Mouse (Mus musculus) hindbrain, embryonic 11.5 days (tissue): ENCODE data around the gene Spaca7. TPM values are rescaled to one million over a fixed set of nuclear protein-coding genes. Genes with fewer than 3 reads are reported as not detected.
A peak's percentile ranks its signal among the peaks of the same experiment; 100 is the strongest.
"Not testable (repeated sequence)": the region's sequence is repeated elsewhere in the genome, so short reads cannot be mapped to it uniquely, and the experiment has no call there.

Source experiments
- ATAC-seq: fragments of 200-750 bp; cut with Nextera tagmentation; 2 replicates; pipeline ENCODE4 v1.8.0; 2017; ENCODE audit warnings: mild to moderate bottlenecking, moderate TSS enrichment, moderate library complexity; ENCODE audit not compliant: low FRiP score
- DNase-seq: peaks from one replicate; pipeline ENCODE4 v3.0.0-alpha.2; 2015; ENCODE audit warnings: low spot score
- H3K27ac ChIP-seq: fragments of 300-500 bp; sonication (generic); 2 replicates; pipeline ENCODE4 v1.5.1; 2014; ENCODE audit warnings: mild to moderate bottlenecking, low read depth, low read length
- H3K27me3 ChIP-seq: fragments of 300-500 bp; sonication (generic); 2 replicates; pipeline ENCODE4 v1.6.1; 2014; ENCODE audit warnings: mild to moderate bottlenecking, low read length, moderate library complexity, mixed read lengths; ENCODE audit not compliant: control insufficient read depth, insufficient read depth
- H3K36me3 ChIP-seq: fragments of 300-500 bp; sonication (generic); 2 replicates; pipeline ENCODE4 v1.6.1; 2014; ENCODE audit warnings: mild to moderate bottlenecking, low read length, moderate library complexity, mixed read lengths; ENCODE audit not compliant: control insufficient read depth, insufficient read depth
- H3K4me1 ChIP-seq: fragments of 300-500 bp; sonication (generic); replicated peaks from 2 replicates; pipeline ENCODE4 v1.6.1; 2014; ENCODE audit warnings: low read length, mixed read lengths; ENCODE audit not compliant: control insufficient read depth, insufficient read depth
- H3K4me2 ChIP-seq: fragments of 300-500 bp; sonication (generic); replicated peaks from 2 replicates; pipeline ENCODE4 v1.6.1; 2014; ENCODE audit warnings: mild to moderate bottlenecking, low read depth, low read length
- H3K4me3 ChIP-seq: fragments of 300-500 bp; sonication (generic); 2 replicates; pipeline ENCODE4 v1.5.1; 2014; ENCODE audit warnings: low read depth, low read length
- H3K9ac ChIP-seq: fragments of 300-500 bp; sonication (generic); 2 replicates; pipeline ENCODE4 v1.6.1; 2014; ENCODE audit warnings: low read depth, low read length
- H3K9me3 ChIP-seq: fragments of 300-500 bp; sonication (generic); 2 replicates; pipeline ENCODE4 v1.6.1; 2016; ENCODE audit warnings: low read length; ENCODE audit not compliant: control insufficient read depth
- WGBS: fragments of 180-500 bp; shearing (Covaris S2); extraction: QIAGEN DNeasy Blood & Tissue Kit; methylation state at CpG from one replicate; pipeline ENCODE4 v1.1.7; 2014; 5-methylcytosine and 5-hydroxymethylcytosine counted together
- polyA plus RNA-seq: library from polyadenylated mRNA; unstranded; fragments of >200 nt; fragmentation: Nextera tagmentation; extraction: Ambion mirVana; gene quantifications from 2 replicates; pipeline ENCODE4 v1.2.1, GENCODE M21; 2014

The Spaca7 gene
- polyA plus RNA-seq, 1 experiment from 2014 or later: not detected

DNA sequence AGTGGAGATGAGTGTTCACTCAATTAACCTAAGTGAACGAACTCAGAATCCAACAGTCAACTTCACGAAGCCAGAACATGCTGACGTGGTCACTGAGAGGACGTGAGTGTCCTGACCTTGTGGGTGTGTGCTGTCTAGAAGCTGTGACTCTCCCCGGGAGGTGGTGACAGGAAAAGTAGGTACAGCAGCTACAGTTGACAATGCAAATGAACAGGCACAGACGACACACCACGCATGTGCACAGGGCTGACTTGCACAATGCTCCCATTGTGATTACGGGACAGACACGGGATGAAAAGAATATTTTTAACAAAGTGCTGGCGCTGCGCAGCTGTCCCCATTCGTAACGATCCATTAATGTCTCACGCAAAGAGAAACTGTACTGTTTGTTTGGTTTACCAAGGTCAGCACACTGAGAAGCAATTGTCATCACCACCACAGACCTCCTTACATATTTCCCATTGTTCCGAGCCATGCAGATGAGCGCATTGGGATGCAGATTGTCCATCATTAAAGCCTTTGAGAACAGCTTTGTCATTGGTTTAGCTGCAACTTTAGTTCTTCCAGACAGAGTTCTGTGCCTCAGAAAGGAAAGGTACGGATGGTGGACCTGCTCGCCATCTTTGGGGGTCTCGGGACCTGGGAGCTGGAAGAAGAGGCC, 6.6 kb downstream of the Spaca7 start:
- H3K4me3 ChIP-seq, H3K9me3 ChIP-seq, ATAC-seq, H3K27ac ChIP-seq, H3K9ac ChIP-seq, H3K36me3 ChIP-seq, H3K4me1 ChIP-seq, H3K4me2 ChIP-seq, H3K27me3 ChIP-seq: not testable (repeated sequence)
- peak; percentile 28 for DNase-seq
- WGBS: 75% methylated on average over 19 of the region's 19 CpGs

GRCm38 (mm10) chr8:12583785-12584184, 11.0 kb downstream of the Spaca7 start:
- Histone ChIP-seq H3K4me2 (no peak overlapping the region), H3K4me1 (no peaks in the 10 kb centered on the region), H3K27ac (no peak overlapping the region), H3K36me3 (no peaks in the 10 kb centered on the region), H3K9ac (no peak overlapping the region), H3K27me3 (no peaks in the 10 kb centered on the region), H3K9me3 (no peaks in the 10 kb centered on the region), H3K4me3 (no peak overlapping the region)
- DNase-seq (no peak), ATAC-seq (no peak)
- WGBS: 96% methylated on average over 5 of the region's 5 CpGs

DNA sequence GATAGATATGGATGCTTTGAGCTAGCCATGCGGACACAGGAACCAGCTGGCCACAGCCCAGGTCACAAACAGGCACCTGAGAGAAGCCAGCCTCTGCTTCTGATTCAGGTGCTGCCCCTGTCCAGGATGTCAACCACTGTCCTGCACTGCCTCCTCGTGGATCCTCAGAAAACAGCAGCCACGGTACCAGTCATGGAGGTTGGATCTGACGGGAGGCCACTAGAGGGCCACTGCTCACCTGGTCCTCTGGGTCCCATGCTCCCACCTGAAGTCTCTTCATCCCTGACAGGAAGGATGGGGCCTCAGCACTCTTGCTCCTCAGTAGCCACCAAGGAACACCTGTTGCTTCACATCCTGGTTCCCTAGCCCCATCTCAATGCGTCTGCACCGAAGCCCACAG, 34.4 kb downstream of the Spaca7 start:
- H3K27ac ChIP-seq: no peak overlapping the region
- H3K9ac ChIP-seq: no peak overlapping the region
- H3K9me3 ChIP-seq: no peaks in the 10 kb centered on the region
- no peak overlapping the region for H3K4me2 ChIP-seq
- 27% methylated on average over 6 of the region's 6 CpGs for WGBS
- DNase-seq: peak; percentile 86
- no peak overlapping the region for H3K4me3 ChIP-seq
- H3K36me3 ChIP-seq: no peaks in the 10 kb centered on the region
- no peaks in the 10 kb centered on the region for H3K27me3 ChIP-seq
- H3K4me1 ChIP-seq: no peaks in the 10 kb centered on the region
- peak; percentile 43; the same call in 1 of the 2 replicates for ATAC-seq

DNA sequence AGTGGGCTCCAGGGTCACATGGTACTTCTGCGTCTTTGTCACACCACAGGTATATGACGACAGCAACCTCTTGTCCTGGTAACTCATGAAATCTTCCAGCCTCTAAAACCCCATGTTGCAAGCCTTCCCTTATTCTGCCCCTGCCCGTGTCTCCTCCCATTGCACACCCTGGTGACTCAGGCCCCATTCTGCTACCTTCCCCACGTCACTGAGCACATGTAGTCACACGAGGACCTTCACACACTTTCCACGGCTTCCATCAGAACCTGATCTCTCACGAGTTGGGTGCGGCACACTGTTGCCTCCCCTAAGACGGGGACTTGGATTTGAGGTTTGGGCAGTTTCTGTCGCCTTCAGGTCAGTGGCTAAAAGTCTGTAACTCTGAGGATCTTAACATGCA, 36.0 kb downstream of the Spaca7 start:
- 84% methylated on average over 10 of the region's 10 CpGs for WGBS
- H3K27ac ChIP-seq: no peak overlapping the region
- H3K4me2 ChIP-seq: no peak overlapping the region
- ATAC-seq (no peak), DNase-seq (no peak)
- no peaks in the 10 kb centered on the region for H3K4me1 ChIP-seq
- H3K27me3 ChIP-seq: no peaks in the 10 kb centered on the region
- H3K4me3 ChIP-seq: no peak overlapping the region
- no peak overlapping the region for H3K9ac ChIP-seq
- no peaks in the 10 kb centered on the region for H3K9me3 ChIP-seq
- no peaks in the 10 kb centered on the region for H3K36me3 ChIP-seq

DNA sequence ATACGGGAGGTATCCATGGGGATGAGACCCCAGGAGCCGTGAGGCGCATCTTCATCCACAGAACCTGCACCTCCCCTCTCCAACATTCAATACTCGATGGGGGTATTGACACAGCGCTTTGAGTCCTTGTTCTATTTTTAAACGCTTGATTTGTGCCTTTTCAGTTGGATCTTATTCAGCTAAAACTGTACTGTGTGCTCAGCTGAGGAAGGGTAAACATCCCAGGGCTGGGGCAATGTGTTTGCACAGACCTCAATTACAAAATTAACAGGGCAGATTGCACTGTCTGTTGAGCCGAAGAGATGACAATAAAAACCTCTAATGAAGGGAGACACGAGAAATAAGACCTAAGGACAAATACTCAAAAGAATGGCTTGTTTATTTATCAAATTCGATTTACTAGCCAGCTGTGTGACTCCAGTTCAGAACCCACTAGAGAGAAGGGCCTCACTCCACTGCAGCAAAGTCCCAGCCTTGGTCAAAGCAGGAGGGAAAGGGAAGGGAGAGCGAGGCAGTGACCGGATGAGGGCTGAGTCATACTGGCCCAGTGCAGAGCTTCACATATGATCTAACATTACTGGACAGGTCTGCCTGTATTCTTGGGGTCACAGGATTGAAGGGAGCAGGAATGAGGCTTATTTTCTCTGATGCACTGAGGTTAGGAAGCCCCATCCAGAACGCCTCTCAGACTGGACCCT, 37.1 kb downstream of the Spaca7 start:
- H3K27me3 ChIP-seq: no peaks in the 10 kb centered on the region
- no peak overlapping the region for H3K27ac ChIP-seq
- no peak overlapping the region for H3K4me3 ChIP-seq
- H3K9me3 ChIP-seq: no peaks in the 10 kb centered on the region
- no peak for ATAC-seq
- no peak overlapping the region for H3K9ac ChIP-seq
- no peaks in the 10 kb centered on the region for H3K4me1 ChIP-seq
- no peak overlapping the region for H3K4me2 ChIP-seq
- no peaks in the 10 kb centered on the region for H3K36me3 ChIP-seq
- 73% methylated on average over 12 of the region's 12 CpGs for WGBS
- DNase-seq: no peak

DNA sequence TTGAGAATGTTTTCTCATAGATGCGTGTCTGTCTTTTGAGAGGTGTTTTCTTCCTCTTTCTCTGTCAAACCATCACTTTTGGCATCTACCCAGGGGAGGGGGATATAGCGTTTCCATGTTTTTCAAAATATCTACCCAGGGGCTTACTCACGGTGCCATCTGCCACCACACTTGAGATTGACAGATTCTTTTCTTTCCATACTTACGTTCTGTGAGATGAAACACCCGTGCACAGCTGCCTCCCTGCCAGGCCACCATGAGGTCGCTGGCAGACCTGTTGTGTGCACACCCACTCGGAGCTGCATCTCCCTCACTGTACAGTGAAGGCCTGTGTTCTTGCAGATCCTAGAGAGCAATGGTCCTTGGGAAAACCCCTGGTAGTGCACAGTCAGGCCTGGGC, 40.4 kb downstream of the Spaca7 start:
- Histone ChIP-seq H3K36me3 (no peaks in the 10 kb centered on the region), H3K27ac (no peak overlapping the region), H3K4me3 (no peak overlapping the region), H3K27me3 (no peaks in the 10 kb centered on the region), H3K4me1 (no peaks in the 10 kb centered on the region), H3K9me3 (no peaks in the 10 kb centered on the region), H3K9ac (no peak overlapping the region), H3K4me2 (no peak overlapping the region)
- WGBS: 72% methylated on average over 7 of the region's 7 CpGs
- DNase-seq (no peak), ATAC-seq (no peak)

GRCm38 (mm10) chr8:12617369-12617768, 44.5 kb downstream of the Spaca7 start:
- WGBS: 90% methylated on average over 3 of the region's 3 CpGs
- H3K27ac ChIP-seq, H3K4me1 ChIP-seq, H3K9me3 ChIP-seq, ATAC-seq, H3K9ac ChIP-seq, H3K4me3 ChIP-seq, DNase-seq, H3K4me2 ChIP-seq, H3K36me3 ChIP-seq, H3K27me3 ChIP-seq: not testable (repeated sequence)

GRCm38 (mm10) chr8:12621550-12622222, 48.9 kb downstream of the Spaca7 start:
- ATAC-seq (no peak), DNase-seq (no peak)
- no peaks in the 10 kb centered on the region for H3K27me3 ChIP-seq
- H3K4me3 ChIP-seq: no peak overlapping the region
- no peak overlapping the region for H3K27ac ChIP-seq
- peaks cover 3% of the 10 kb centered on the region; the same call in 1 of the 2 replicates for H3K36me3 ChIP-seq
- H3K4me1 ChIP-seq: no peaks in the 10 kb centered on the region
- H3K9me3 ChIP-seq: no peaks in the 10 kb centered on the region
- 95% methylated on average over 18 of the region's 18 CpGs for whole genome bisulfite sequencing
- no peak overlapping the region for H3K9ac ChIP-seq
- no peak overlapping the region for H3K4me2 ChIP-seq
